Mouse (Mus musculus): ENCODE data around the gene Rhoq.

GRCm38 (mm10) chr17:86970026-86970750 lies 7.3 kb downstream of the Rhoq start:
- TF ChIP-seq CTCF (IDR thresholded peaks at IDR 0.05; ENCODE audit: extremely low read depth, insufficient read length, insufficient replicate concordance, low read depth, low read length) = no peak
- no peak for TF ChIP-seq POLR2A (IDR thresholded peaks at IDR 0.05; ENCODE audit: low read depth, low read length)
